Mouse (Mus musculus) MEL (cell line): ENCODE data around the gene Ambp. TPM values are rescaled to one million over a fixed set of nuclear protein-coding genes. Genes with fewer than 3 reads are reported as not detected.

Experiments
- DNase-seq: peaks from one replicate; pipeline ENCODE4 v3.0.0; 2011; ENCODE audit warnings: low read depth, low spot score
- H3K27ac ChIP-seq: 2 replicates; pipeline ENCODE4 v1.5.1; 2012; ENCODE audit warnings: low read depth, mild to moderate bottlenecking, control low read depth, low read length, moderate library complexity; ENCODE audit not compliant: control insufficient read depth
- H3K27me3 ChIP-seq, 2 experiments: fragments of 150-350 bp in 1 of 2; sonication (generic) in 1 of 2; 2 replicates each; pipeline ENCODE4 v1.6.1; 2012; ENCODE audit warnings: low read length in 2 of 2, mild to moderate bottlenecking in 2 of 2, improper control_type of control experiment in 1 of 2, moderate library complexity in 1 of 2; ENCODE audit not compliant: insufficient read depth in 2 of 2, control insufficient read depth in 1 of 2
- H3K36me3 ChIP-seq, 2 experiments: 2 replicates each; pipeline ENCODE4 v1.6.1; 2012 to 2014; ENCODE audit warnings: low read length in 2 of 2, improper control_type of control experiment in 1 of 2, inconsistent platforms in 1 of 2, mild to moderate bottlenecking in 1 of 2; ENCODE audit not compliant: insufficient read depth in 2 of 2, control insufficient read depth in 1 of 2
- H3K4me1 ChIP-seq, 2 experiments: fragments of 150-350 bp in 1 of 2; sonication (generic) in 1 of 2; 2 replicates each; pipeline ENCODE4 v1.6.1; 2012; ENCODE audit warnings: low read length in 2 of 2, improper control_type of control experiment in 1 of 2, mild to moderate bottlenecking in 1 of 2; ENCODE audit not compliant: insufficient read depth in 2 of 2, control insufficient read depth in 1 of 2
- H3K4me3 ChIP-seq, 2 experiments: fragments of 150-350 bp in 1 of 2; sonication (generic) in 1 of 2; 2 replicates each; pipeline ENCODE4 v1.5.1; 2012; ENCODE audit warnings: low read depth in 2 of 2, low read length in 2 of 2, mild to moderate bottlenecking in 2 of 2, moderate library complexity in 2 of 2, control low read depth in 1 of 2, improper control_type of control experiment in 1 of 2; ENCODE audit not compliant: control insufficient read depth in 1 of 2, insufficient read depth in 1 of 2
- H3K79me2 ChIP-seq: 2 replicates; pipeline ENCODE4 v1.6.1; 2012; ENCODE audit warnings: mild to moderate bottlenecking, low read length, moderate library complexity; ENCODE audit not compliant: control insufficient read depth, poor library complexity, insufficient read depth
- H3K9ac ChIP-seq: 2 replicates; pipeline ENCODE4 v1.6.1; 2012; ENCODE audit warnings: low read depth, mild to moderate bottlenecking, control low read depth, low read length, moderate library complexity; ENCODE audit not compliant: control insufficient read depth, poor library complexity, severe bottlenecking
- H3K9me3 ChIP-seq: fragments of 150-350 bp; sonication (generic); replicated peaks from 2 replicates; pipeline ENCODE4 v1.6.1; 2012; ENCODE audit warnings: mild to moderate bottlenecking, low read length, improper control_type of control experiment, moderate library complexity; ENCODE audit not compliant: insufficient read depth
- CHD1 ChIP-seq: IDR thresholded peaks from 2 replicates; pipeline ENCODE4 v1.6.1; 2012; ENCODE audit warnings: low read depth, mild to moderate bottlenecking, inconsistent platforms, low read length, improper control_type of control experiment
- POLR2A ChIP-seq, 2 experiments: IDR thresholded peaks; 2 replicates each; pipeline ENCODE4 v1.6.1; 2011 to 2012; ENCODE audit warnings: low read length in 2 of 2, mild to moderate bottlenecking in 2 of 2, control low read depth in 1 of 2, improper control_type of control experiment in 1 of 2, low read depth in 1 of 2, moderate library complexity in 1 of 2; ENCODE audit not compliant: control insufficient read depth in 1 of 2, insufficient read depth in 1 of 2, poor library complexity in 1 of 2
- polyA plus RNA-seq, 2 experiments: library from polyadenylated mRNA; stranded (reverse) in 1 of 2; unstranded in 1 of 2; fragments of >175 nt in 1 of 2; fragments of >200 nt in 1 of 2; gene quantifications; 2 replicates each; pipeline versions ENCODE4 v1.2.1 to v1.2.4; 2012; ENCODE audit warnings: low replicate concordance in 2 of 2, low read depth in 1 of 2; ENCODE audit not compliant: insufficient read length in 2 of 2, insufficient read depth in 1 of 2, missing spikeins in 1 of 2
- total RNA-seq: library from RNA; depleted of rRNA; stranded (reverse); fragments of 300-350 nt; gene quantifications from 2 replicates; pipeline ENCODE4 v1.2.3, GENCODE M21; 2012; rRNA removed

Ambp gene
- total and polyA plus RNA-seq, 3 experiments: not detected

GRCm38 (mm10) chr4:63097603-63098002 lies 57.0 kb downstream of the Ambp start:
- Histone ChIP-seq H3K4me3 (no peak overlapping the region), H3K36me3 (no peaks in the 10 kb centered on the region), H3K27ac (no peak overlapping the region)
- TF ChIP-seq CHD1: no peak
- no peak for TF ChIP-seq POLR2A (IDR thresholded peaks at IDR 0.05; ENCODE audit: control insufficient read depth in 1 of 2, insufficient read depth in 1 of 2, low read depth in 1 of 2, low read length in 2 of 2, poor library complexity in 1 of 2)
- TF ChIP-seq, all 39 proteins: peak for 0
- no peak overlapping the region for H3K9ac ChIP-seq
- no peaks in the 10 kb centered on the region for H3K9me3 ChIP-seq
- no peaks in the 10 kb centered on the region for H3K27me3 ChIP-seq
- H3K4me1 ChIP-seq: no peaks in the 10 kb centered on the region
- H3K79me2 ChIP-seq: no peaks in the 10 kb centered on the region
- no peak for DNase-seq

Other genes with a start within 250 kb of the Ambp start
- not detected in 2 replicates for gene Zfp618, start 189.2 kb downstream of the Ambp start, total RNA-seq
- not detected for gene Zfp618, start 189.2 kb downstream of the Ambp start, polyA plus RNA-seq
- not detected in 2 replicates for gene Kif12, start 17.3 kb upstream of the Ambp start, total RNA-seq
- gene Kif12, start 17.3 kb upstream of the Ambp start, polyA plus RNA-seq: not detected
- gene Col27a1, start 59.2 kb upstream of the Ambp start, total RNA-seq: not detected in 2 replicates
- gene Col27a1, start 59.2 kb upstream of the Ambp start, polyA plus RNA-seq: not detected
- gene Orm1, start 189.8 kb upstream of the Ambp start, total RNA-seq: not detected in 2 replicates
- gene Orm1, start 189.8 kb upstream of the Ambp start, polyA plus RNA-seq: not detected
- not detected in 2 replicates for gene Orm3, start 201.4 kb upstream of the Ambp start, total RNA-seq
- not detected for gene Orm3, start 201.4 kb upstream of the Ambp start, polyA plus RNA-seq
- gene Orm2, start 207.7 kb upstream of the Ambp start, total RNA-seq: not detected in 2 replicates
- gene Orm2, start 207.7 kb upstream of the Ambp start, polyA plus RNA-seq: not detected
- gene Akna, start 248.6 kb upstream of the Ambp start, total RNA-seq: 3.9 and 6.2 TPM in 2 replicates
- 10 to 100 TPM in 1 of 2 experiments, not detected in 1; 14.1 TPM for gene Akna, start 248.6 kb upstream of the Ambp start, polyA plus RNA-seq